Mouse (Mus musculus): ENCODE data around the gene Gpalpp1.

- TF ChIP-seq CTCF (IDR thresholded peaks at IDR 0.05; ENCODE audit: low read depth, low read length), result peak; percentile 30
- peak; percentile 78 for TF ChIP-seq POLR2A (IDR thresholded peaks at IDR 0.05; ENCODE audit: insufficient read depth, low read length)
Observed at GRCm38 (mm10) chr14:76152162-76153002, 41.8 kb upstream of the Gpalpp1 start.
